Mouse (Mus musculus) brain, embryonic 14.5 days (tissue): Measurements from ENCODE around the gene Bbs12.

Experiments
- CTCF ChIP-seq: fragments of 200-500 bp; IDR thresholded peaks from 2 replicates; pipeline ENCODE4 v1.5.1; 2012; ENCODE audit warnings: inconsistent platforms, mild to moderate bottlenecking, moderate library complexity, borderline replicate concordance; ENCODE audit not compliant: insufficient read depth, insufficient read length; ENCODE audit errors: extremely low read depth
- POLR2A ChIP-seq: fragments of 200-500 bp; IDR thresholded peaks from 2 replicates; pipeline ENCODE4 v1.6.1; 2012; ENCODE audit warnings: mild to moderate bottlenecking, inconsistent platforms, borderline replicate concordance; ENCODE audit not compliant: poor library complexity, insufficient read depth, insufficient read length, severe bottlenecking; ENCODE audit errors: extremely low read depth

GRCm38 (mm10) chr3:37366381-37367053 lies 54.2 kb downstream of the Bbs12 start:
- TF ChIP-seq POLR2A (no peak), CTCF (no peak)
